Mouse (Mus musculus) limb, embryonic 13.5 days (tissue): ENCODE measurements around the gene Smc1b. TPM values are rescaled to one million over a fixed set of nuclear protein-coding genes. Genes with fewer than 3 reads are reported as not detected.
A peak's percentile ranks its signal among the peaks of the same experiment; 100 is the strongest.

ENCODE experiments used
- ATAC-seq: fragments of 200-750 bp; cut with Nextera tagmentation; 2 replicates; pipeline ENCODE4 v1.8.0; 2017; ENCODE audit warnings: low read depth, moderate number of reproducible peaks, moderate TSS enrichment; ENCODE audit not compliant: low FRiP score
- H3K27ac ChIP-seq: fragments of 300-500 bp; sonication (generic); 2 replicates; pipeline ENCODE4 v1.5.1; 2015; ENCODE audit warnings: inconsistent platforms, mild to moderate bottlenecking, moderate library complexity
- H3K27me3 ChIP-seq: fragments of 300-500 bp; sonication (generic); 2 replicates; pipeline ENCODE4 v1.6.1; 2015; ENCODE audit warnings: mild to moderate bottlenecking, inconsistent platforms
- H3K36me3 ChIP-seq: fragments of 300-500 bp; sonication (generic); 2 replicates; pipeline ENCODE4 v1.6.1; 2015; ENCODE audit warnings: inconsistent platforms, mild to moderate bottlenecking, moderate library complexity
- H3K4me1 ChIP-seq: fragments of 300-500 bp; sonication (generic); 2 replicates; pipeline ENCODE4 v1.6.1; 2015; ENCODE audit warnings: inconsistent platforms
- H3K4me2 ChIP-seq: fragments of 300-500 bp; sonication (generic); replicated peaks from 2 replicates; pipeline ENCODE4 v1.6.1; 2015; ENCODE audit warnings: inconsistent platforms, mild to moderate bottlenecking, moderate library complexity
- H3K4me3 ChIP-seq: fragments of 300-500 bp; sonication (generic); 2 replicates; pipeline ENCODE4 v1.5.1; 2015; ENCODE audit warnings: moderate library complexity, mild to moderate bottlenecking, inconsistent platforms
- H3K9ac ChIP-seq: fragments of 300-500 bp; sonication (generic); 2 replicates; pipeline ENCODE4 v1.6.1; 2015; ENCODE audit warnings: mild to moderate bottlenecking, inconsistent platforms
- H3K9me3 ChIP-seq: fragments of 300-500 bp; sonication (generic); 2 replicates; pipeline ENCODE4 v1.6.1; 2016; ENCODE audit warnings: inconsistent platforms
- WGBS: fragments of 180-500 bp; shearing (Covaris S2); methylation state at CpG from one replicate; pipeline ENCODE4 v1.1.7; 2015; 5-methylcytosine and 5-hydroxymethylcytosine counted together
- polyA plus RNA-seq: library from polyadenylated mRNA; unstranded; fragments of >200 nt; fragmentation: Nextera tagmentation; extraction: Ambion mirVana; gene quantifications from 2 replicates; pipeline ENCODE4 v1.2.1, GENCODE M21; 2015

The Smc1b gene
- polyA plus RNA-seq, 1 experiment from 2014 or later, result 0.18 TPM

DNA sequence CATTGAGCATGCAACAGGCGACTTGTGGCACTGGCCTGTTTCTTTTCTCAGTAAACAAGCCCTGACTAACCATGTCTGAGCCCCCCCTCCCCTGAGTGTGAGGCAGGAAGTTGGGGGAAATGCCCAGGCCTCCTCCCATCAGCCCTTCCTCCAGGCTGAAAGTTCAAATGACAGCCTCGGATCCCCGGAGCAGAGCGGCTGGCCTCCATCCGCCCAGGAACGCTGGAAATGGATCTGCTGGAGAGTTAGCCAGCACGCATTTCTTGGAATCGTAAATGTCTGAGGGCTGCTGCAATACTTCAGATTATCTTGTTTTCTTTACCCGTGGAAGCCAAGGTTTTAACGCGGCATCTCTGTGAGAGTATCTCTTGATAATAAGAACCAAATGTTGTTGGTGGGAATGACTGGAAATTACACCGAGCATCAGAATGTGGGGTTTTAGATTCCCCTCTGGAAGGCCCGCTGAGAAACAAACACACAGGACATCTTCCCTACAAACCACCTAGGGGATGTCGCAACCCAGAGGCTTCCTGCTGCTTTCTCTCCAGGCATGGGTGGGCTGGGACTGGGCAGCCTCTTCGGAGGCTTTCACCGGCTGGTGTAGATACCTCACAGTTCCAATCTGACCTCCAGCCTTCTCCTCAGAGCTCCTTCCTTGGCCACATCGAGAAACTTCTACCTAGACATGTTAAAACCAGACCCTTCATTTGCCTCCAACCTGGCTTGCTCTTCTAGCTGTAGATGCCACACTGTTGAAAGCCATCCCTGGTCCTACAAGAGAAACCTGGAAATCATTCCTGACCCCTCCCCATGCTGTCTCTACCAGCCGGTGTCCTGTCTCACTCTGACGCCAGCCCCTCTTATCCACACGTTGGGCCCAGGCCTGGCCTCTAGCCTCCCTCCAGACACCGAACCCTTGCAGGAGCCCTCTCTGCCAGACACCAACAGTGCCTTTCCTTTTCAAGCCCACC is 31.2 kb upstream of the Smc1b start:
- H3K27ac ChIP-seq, result peak overlapping the region; percentile 53; the same call in 1 of the 2 replicates
- WGBS, result 25% methylated on average over 21 of the region's 21 CpGs
- no peak overlapping the region for H3K4me2 ChIP-seq
- H3K27me3 ChIP-seq, result no peaks in the 10 kb centered on the region
- no peak for ATAC-seq
- no peak overlapping the region for H3K4me3 ChIP-seq
- peaks cover 51% of the 10 kb centered on the region for H3K4me1 ChIP-seq
- no peak overlapping the region for H3K9ac ChIP-seq
- H3K36me3 ChIP-seq, result no peaks in the 10 kb centered on the region
- no peaks in the 10 kb centered on the region for H3K9me3 ChIP-seq

DNA sequence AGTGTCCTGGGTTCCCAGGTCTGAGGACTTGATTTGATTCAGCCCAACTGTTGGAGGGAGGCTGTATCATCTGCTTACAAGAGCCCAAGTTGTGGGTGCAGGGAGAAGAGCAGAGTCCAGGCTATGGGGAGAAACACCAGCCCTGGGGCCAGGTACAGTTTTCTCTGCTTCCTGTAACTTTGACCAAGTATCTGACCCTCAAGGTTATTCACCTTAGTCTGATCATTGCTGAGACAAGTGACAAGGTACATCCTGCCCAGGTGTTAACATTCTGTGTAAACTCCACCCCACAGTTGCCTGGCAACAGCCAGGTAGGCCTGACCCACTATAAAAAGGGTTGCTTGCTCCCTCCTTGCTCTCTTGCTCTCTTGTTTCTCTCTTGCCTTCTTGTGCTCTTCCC is 29.7 kb upstream of the Smc1b start:
- no peak for ATAC-seq
- Histone ChIP-seq H3K36me3 (no peaks in the 10 kb centered on the region), H3K27ac (no peak overlapping the region; the same call in 1 of the 2 replicates), H3K9me3 (no peaks in the 10 kb centered on the region), H3K9ac (no peak overlapping the region), H3K27me3 (no peaks in the 10 kb centered on the region), H3K4me1 (peaks cover 40% of the 10 kb centered on the region), H3K4me2 (no peak overlapping the region), H3K4me3 (no peak overlapping the region)

DNA sequence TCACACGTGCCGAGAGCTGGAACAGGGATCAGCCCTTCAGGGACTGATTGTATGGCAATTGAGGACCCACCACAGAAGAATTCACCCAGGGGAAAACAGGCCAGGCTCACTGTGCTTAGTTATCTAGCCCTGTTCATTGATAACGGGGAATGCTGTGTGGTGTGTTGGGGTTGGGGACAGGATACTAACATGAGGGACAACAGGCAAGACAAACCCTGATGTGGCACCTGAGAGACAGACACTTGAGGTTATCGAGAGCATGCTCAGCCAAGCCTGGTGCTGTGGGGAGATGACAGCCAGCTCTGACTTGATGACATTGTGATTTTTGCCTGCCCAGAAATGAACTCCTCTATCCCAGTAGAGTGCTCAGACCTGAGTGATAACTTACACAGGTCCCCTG is 24.4 kb upstream of the Smc1b start:
- 47% methylated on average over 4 of the region's 4 CpGs for WGBS
- H3K4me2 ChIP-seq, result no peak overlapping the region
- H3K9me3 ChIP-seq, result no peaks in the 10 kb centered on the region
- peaks cover 18% of the 10 kb centered on the region for H3K4me1 ChIP-seq
- no peak overlapping the region for H3K9ac ChIP-seq
- no peaks in the 10 kb centered on the region for H3K36me3 ChIP-seq
- H3K4me3 ChIP-seq, result no peak overlapping the region
- no peak for ATAC-seq
- H3K27ac ChIP-seq, result no peak overlapping the region
- H3K27me3 ChIP-seq, result no peaks in the 10 kb centered on the region

DNA sequence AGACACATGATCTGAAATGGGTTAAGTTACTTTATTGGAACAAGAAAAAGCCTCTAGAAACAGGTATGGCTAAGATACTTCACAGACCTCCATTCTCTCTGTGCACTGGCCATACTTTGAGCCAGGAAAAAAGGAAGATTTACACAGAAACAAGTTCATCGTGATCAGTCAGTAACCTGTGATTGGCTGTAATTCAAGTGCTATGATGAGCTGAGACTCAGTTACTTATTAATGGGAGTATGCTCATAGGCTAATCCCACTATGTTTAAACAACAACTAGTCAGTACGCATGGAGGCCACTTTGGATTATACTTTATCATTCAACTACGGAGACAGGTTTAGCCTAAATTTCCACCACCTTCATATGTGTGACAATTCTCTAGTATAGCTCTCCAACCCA is 22.3 kb upstream of the Smc1b start:
- Histone ChIP-seq H3K27me3 (no peaks in the 10 kb centered on the region), H3K9ac (no peak overlapping the region), H3K4me2 (no peak overlapping the region), H3K9me3 (no peaks in the 10 kb centered on the region), H3K36me3 (no peaks in the 10 kb centered on the region), H3K4me3 (no peak overlapping the region), H3K27ac (no peak overlapping the region), H3K4me1 (peaks cover 18% of the 10 kb centered on the region)
- ATAC-seq, result no peak
- 93% methylated on average over 3 of the region's 3 CpGs for WGBS

DNA sequence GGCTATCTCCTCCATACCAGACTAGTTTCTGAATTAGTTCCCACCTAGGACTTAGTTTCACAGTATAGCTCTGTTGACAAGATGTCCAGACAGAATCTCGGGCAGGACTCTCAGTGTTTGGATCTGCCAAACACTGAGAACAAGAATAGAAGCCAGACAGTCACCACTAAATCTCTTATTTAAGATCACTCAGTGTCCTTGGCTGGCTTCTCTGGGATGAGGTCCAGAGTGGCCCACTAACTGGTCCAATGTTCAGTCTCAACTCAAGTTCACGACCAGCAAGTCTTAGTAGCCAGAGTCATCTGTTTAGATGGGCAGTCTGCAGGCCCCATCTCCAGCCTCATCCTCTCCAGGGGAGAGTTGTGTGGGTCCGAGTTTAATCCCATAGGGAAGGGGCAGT is 20.8 kb upstream of the Smc1b start:
- no peaks in the 10 kb centered on the region for H3K36me3 ChIP-seq
- no peak overlapping the region for H3K9ac ChIP-seq
- H3K4me1 ChIP-seq, result peaks cover 18% of the 10 kb centered on the region
- H3K4me2 ChIP-seq, result no peak overlapping the region
- no peak for ATAC-seq
- 72% methylated on average over 3 of the region's 3 CpGs for WGBS
- no peak overlapping the region for H3K4me3 ChIP-seq
- H3K9me3 ChIP-seq, result no peaks in the 10 kb centered on the region
- H3K27ac ChIP-seq, result no peak overlapping the region
- H3K27me3 ChIP-seq, result no peaks in the 10 kb centered on the region

DNA sequence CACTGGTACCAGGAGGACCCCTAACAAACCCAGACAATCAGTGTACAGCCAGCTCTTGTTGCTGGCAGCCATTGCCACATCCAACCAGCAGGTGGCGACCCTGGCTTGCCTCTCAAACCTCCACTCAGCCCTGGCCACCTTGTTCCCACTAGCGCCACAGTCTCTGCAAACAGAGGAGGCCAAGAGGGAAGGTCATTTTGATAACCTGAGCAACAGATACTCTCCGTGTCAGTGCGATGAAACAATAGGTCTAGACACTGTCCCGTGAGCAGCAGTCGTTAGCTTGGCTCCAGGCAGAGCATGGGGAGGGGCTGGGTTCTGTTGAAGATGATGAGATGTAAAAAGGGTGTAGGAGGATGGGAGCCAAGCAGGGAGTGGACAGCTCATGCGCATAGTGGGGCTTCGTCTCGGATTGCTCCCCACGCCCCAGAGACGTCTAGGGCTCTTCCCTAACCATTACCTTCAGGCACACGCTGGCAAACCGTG is 19.7 kb upstream of the Smc1b start:
- Histone ChIP-seq H3K27me3 (no peaks in the 10 kb centered on the region), H3K4me2 (no peak overlapping the region), H3K27ac (no peak overlapping the region), H3K9ac (no peak overlapping the region), H3K9me3 (no peaks in the 10 kb centered on the region), H3K4me1 (peaks cover 16% of the 10 kb centered on the region), H3K4me3 (no peak overlapping the region), H3K36me3 (no peaks in the 10 kb centered on the region)
- ATAC-seq, result peak; percentile 76
- 27% methylated on average over 13 of the region's 13 CpGs for WGBS

DNA sequence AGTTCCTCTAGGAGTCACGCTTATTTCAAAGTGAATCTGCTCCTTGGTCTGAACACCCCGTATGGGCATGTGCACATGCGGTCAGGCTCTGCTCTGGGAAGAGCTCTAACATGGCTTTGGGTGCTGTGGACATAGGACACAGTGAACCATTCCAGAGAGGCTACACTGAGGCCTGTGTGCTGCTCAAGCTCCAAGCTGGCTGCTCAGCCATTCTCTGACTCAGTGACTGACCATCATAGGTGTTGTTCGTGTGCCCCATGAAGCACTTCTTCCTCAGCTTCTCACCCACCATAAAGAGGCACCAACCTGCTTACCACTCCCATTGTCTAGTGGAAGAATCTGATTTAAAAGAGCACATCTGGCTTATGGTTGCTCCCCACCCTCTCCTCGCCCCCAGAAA is 12.5 kb upstream of the Smc1b start:
- no peaks in the 10 kb centered on the region for H3K36me3 ChIP-seq
- 86% methylated on average over 5 of the region's 5 CpGs for WGBS
- no peak overlapping the region for H3K9ac ChIP-seq
- no peaks in the 10 kb centered on the region for H3K27me3 ChIP-seq
- no peaks in the 10 kb centered on the region for H3K4me1 ChIP-seq
- no peaks in the 10 kb centered on the region for H3K9me3 ChIP-seq
- no peak overlapping the region for H3K27ac ChIP-seq
- H3K4me3 ChIP-seq, result no peak overlapping the region
- ATAC-seq, result no peak
- H3K4me2 ChIP-seq, result no peak overlapping the region

DNA sequence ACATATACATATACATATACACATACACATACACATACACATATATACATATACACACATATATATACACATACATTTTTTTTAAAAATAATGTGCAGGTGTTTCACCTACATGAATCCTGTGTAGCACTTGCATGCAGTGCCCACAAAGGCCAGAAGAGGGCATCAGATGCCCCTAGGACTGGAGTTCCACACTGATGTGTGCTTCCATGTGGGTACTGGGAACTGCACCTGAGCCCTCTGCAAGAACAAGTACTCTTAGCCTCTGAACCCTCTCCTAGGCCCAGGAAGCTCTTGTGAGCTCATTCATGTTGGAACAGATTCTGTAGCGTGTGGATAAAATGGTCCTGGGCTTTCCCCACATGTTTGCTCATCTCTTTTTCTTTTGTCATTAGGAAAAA is 12.0 kb upstream of the Smc1b start:
- H3K36me3 ChIP-seq, result no peaks in the 10 kb centered on the region
- ATAC-seq, result no peak
- no peak overlapping the region for H3K4me2 ChIP-seq
- 94% methylated on average over 1 of the region's 1 CpGs for WGBS
- no peak overlapping the region for H3K4me3 ChIP-seq
- no peak overlapping the region for H3K27ac ChIP-seq
- H3K9ac ChIP-seq, result no peak overlapping the region
- H3K27me3 ChIP-seq, result no peaks in the 10 kb centered on the region
- H3K9me3 ChIP-seq, result no peaks in the 10 kb centered on the region
- H3K4me1 ChIP-seq, result no peaks in the 10 kb centered on the region

DNA sequence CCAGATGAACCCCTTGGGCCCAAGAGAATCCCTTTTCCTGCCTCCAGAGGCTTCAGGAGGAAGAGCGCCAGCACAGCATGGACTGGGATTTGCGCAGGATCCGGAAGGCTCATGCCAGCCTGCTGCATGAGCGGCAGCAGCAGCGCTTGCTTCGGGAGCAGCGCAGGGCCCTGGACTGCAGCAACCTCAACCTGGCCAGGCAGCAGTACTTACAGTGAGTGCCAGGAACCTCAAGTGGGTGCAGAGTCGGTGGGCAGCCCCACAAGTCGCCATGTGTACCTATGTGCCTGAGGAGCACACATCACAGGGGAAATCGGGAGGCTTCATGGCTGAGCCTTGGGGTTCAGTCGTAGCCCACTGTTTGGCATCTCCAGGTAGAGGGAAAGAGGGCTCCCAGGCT is 11.4 kb upstream of the Smc1b start:
- Histone ChIP-seq H3K36me3 (no peaks in the 10 kb centered on the region), H3K4me2 (no peak overlapping the region), H3K27ac (no peak overlapping the region), H3K4me1 (no peaks in the 10 kb centered on the region), H3K4me3 (no peak overlapping the region), H3K9ac (no peak overlapping the region), H3K27me3 (no peaks in the 10 kb centered on the region), H3K9me3 (no peaks in the 10 kb centered on the region)
- 90% methylated on average over 11 of the region's 11 CpGs for WGBS
- ATAC-seq, result no peak

DNA sequence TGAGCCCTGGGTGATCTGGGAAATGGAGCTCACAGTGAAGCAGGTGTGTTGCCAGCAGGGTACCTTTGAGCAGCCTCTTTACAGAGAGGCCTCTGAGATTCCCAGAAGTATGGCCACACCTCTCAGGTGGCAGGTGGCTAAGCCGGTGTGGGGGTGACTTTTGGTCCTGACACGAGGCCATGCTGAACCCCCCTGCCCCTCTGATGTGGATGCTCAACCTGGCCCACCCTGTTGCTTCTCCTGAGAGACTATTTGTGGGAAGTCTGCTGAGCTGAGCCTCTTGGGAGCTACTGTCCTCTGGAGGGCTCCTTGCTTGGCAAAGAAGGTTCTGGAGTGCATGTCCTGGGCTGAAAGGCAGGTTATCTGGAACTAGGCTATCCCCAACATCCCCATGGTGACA is 10.7 kb upstream of the Smc1b start:
- ATAC-seq, result no peak

DNA sequence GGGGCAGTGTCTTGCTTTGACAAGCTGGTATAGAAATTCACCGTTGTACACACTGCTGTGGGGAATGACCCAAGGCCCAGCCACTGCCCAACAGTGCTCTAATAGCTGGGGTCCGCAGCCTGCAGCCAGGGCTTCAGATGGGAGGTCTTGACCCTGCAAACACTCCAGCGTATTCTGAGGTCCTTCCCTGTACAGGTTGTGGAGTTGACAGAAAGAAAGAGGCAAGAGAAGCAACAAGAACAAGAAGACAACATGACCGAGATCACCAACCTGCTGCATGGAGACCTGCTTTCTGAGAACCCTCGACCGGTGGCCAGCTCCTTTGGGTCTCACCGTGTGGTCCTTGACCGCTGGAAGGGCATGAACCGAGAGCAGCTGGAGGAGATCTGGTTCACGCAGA is 9.5 kb upstream of the Smc1b start:
- Histone ChIP-seq H3K27me3 (no peaks in the 10 kb centered on the region), H3K4me2 (no peak overlapping the region), H3K4me1 (no peaks in the 10 kb centered on the region), H3K9ac (no peak overlapping the region), H3K9me3 (no peaks in the 10 kb centered on the region), H3K36me3 (no peaks in the 10 kb centered on the region), H3K4me3 (no peak overlapping the region), H3K27ac (no peak overlapping the region)
- WGBS, result 88% methylated on average over 10 of the region's 10 CpGs
- ATAC-seq, result no peak

More for the DNA sequence above, 10.7 kb upstream of the Smc1b start:
- Histone ChIP-seq H3K4me1 (no peaks in the 10 kb centered on the region), H3K9me3 (no peaks in the 10 kb centered on the region), H3K9ac (no peak overlapping the region), H3K4me3 (no peak overlapping the region), H3K36me3 (no peaks in the 10 kb centered on the region), H3K27me3 (no peaks in the 10 kb centered on the region), H3K4me2 (no peak overlapping the region), H3K27ac (no peak overlapping the region)
- WGBS, result 68% methylated on average over 2 of the region's 2 CpGs

DNA sequence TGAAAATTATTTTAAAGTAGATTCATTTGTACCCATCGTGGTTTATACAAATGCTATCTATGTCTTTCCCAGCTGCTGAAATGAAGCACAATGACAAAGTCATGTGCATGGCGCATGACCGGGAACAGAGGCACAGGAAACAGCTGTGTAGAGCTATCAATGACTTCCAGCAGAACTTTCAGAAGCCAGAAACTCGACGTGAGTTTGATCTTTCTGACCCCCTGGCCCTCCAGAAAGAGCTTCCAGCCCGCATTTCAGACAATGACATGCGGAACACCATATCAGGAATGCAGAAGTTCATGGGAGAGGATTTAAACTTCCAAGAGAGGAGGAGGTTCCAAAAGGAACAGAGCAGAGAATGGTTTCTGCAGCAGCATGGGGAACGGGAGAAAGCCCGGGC is 3.4 kb upstream of the Smc1b start:
- Histone ChIP-seq H3K27me3 (peaks cover 10% of the 10 kb centered on the region; the same call in 1 of the 2 replicates), H3K4me1 (peaks cover 9% of the 10 kb centered on the region), H3K4me3 (no peak overlapping the region), H3K27ac (no peak overlapping the region), H3K9ac (no peak overlapping the region), H3K4me2 (no peak overlapping the region), H3K9me3 (no peaks in the 10 kb centered on the region), H3K36me3 (no peaks in the 10 kb centered on the region)
- no peak for ATAC-seq
- 45% methylated on average over 9 of the region's 9 CpGs for WGBS

DNA sequence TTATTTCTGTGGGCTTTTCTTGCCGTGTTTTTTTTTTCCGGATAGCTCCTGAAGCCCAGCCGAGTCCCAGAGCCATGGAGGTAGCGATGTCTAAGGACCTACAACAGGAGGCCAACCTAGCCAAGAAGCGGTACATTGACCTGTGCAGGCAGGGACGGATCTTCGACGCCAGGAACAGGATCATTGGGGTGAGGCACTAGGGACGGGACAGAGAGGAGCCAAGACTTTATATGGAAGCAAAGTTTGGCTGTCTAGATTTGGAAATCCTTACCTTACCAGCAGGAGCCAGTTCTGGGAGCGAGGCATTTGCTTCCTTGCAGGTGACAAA is 393 bp upstream of the Smc1b start:
- Histone ChIP-seq H3K4me1 (peaks cover 9% of the 10 kb centered on the region), H3K4me3 (peak overlapping the region; percentile 45), H3K9me3 (no peaks in the 10 kb centered on the region), H3K27me3 (peaks cover 10% of the 10 kb centered on the region; the same call in 1 of the 2 replicates), H3K36me3 (no peaks in the 10 kb centered on the region), H3K27ac (no peak overlapping the region), H3K9ac (peak overlapping the region; percentile 59), H3K4me2 (peak overlapping the region; percentile 70)
- ATAC-seq, result no peak
- 17% methylated on average over 10 of the region's 10 CpGs for WGBS
